Mouse (Mus musculus): ENCODE measurements around the gene Rcn3. TPM values are rescaled to one million over a fixed set of nuclear protein-coding genes. Genes with fewer than 3 reads are reported as not detected.

The Rcn3 gene
- total and polyA plus RNA-seq, 3 experiments, result 0.38 TPM; not detected in 2

DNA sequence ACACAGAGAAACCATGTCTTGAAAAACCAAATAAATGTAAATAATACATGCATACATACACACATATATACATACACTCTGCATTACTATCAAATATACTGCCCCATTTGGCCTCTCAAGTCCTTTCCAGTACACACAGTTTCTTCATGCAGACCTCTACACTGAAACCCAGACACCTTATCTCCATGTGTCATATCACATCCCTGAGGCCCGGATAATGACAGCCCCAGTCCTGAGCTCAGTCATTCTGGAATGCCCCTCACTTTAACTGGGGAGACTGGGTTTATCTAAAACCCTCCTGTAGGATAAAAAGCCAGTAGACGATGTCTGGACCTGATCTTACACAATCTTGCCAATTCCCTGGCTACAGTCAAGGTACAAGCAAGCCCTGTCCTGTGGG is 21.5 kb upstream of the Rcn3 start:
- Histone ChIP-seq H3K79me2 (replicated peaks; ENCODE audit: control insufficient read depth, extremely low read depth, insufficient read depth, poor library complexity, severe bottlenecking) (no peaks in the 10 kb centered on the region), H3K4me1 (ENCODE audit: control insufficient read depth in 1 of 2, insufficient read depth in 2 of 2) (peaks cover 0 to 10% of the 10 kb centered on the region in 2 experiments; a peak in 2 of 4 replicates), H3K9ac (ENCODE audit: insufficient read depth, low read depth) (no peak overlapping the region), H3K27me3 (replicated peaks) (no peaks in the 10 kb centered on the region), H3K36me3 (replicated peaks in 1 of 2; ENCODE audit: control insufficient read depth in 1 of 2, insufficient read depth in 1 of 2, low read length in 1 of 2) (peaks cover 0 to 10% of the 10 kb centered on the region in 2 experiments), H3K9me3 (replicated peaks; ENCODE audit: low read length) (no peaks in the 10 kb centered on the region), H3K4me3 (replicated peaks in 1 of 3; ENCODE audit: low read depth in 2 of 3, low read length in 2 of 3, poor library complexity in 1 of 3) (no peak overlapping the region), H3K4me2 (ENCODE audit: insufficient read depth, low read depth, poor library complexity, severe bottlenecking) (no peak overlapping the region), H3K27ac (ENCODE audit: insufficient read depth, low read depth) (no peak overlapping the region)
- TF ChIP-seq RCOR1 (conservative IDR thresholded peaks at IDR 0.05; ENCODE audit: low read depth, low read length) (no peak), MAFK (IDR thresholded peaks at IDR 0.05; ENCODE audit: insufficient replicate concordance, low read length) (no peak), SMC3 (IDR thresholded peaks at IDR 0.05; ENCODE audit: low read depth, low read length) (no peak), JUND (conservative IDR thresholded peaks at IDR 0.05; ENCODE audit: low read depth, low read length) (no peak), KAT2A (IDR thresholded peaks at IDR 0.05; ENCODE audit: insufficient replicate concordance, low read length) (no peak), ZC3H11A (IDR thresholded peaks at IDR 0.05; ENCODE audit: low read depth, low read length) (no peak), HCFC1 (IDR thresholded peaks at IDR 0.05; ENCODE audit: low read depth, low read length) (no peak), MAX (IDR thresholded peaks at IDR 0.05; ENCODE audit: low read length) (no peak), SIN3A (IDR thresholded peaks at IDR 0.05; ENCODE audit: low read length) (no peak), CHD2 (IDR thresholded peaks at IDR 0.05; ENCODE audit: low read length) (no peak)
- DNase-seq (ENCODE audit: extremely low read depth), result no peak
- in situ Hi-C loops (cut with MboI; ENCODE audit: low pct_ligation_motif_present, low pct_unique_long_range_greater_than_20kb, low sequenced_read_pairs), result no loop called here
- dilution Hi-C loops (cut with MboI; ENCODE audit: extremely low pct_ligation_motif_present, extremely low pct_unique_long_range_greater_than_20kb, low sequenced_read_pairs), result no loop called here

DNA sequence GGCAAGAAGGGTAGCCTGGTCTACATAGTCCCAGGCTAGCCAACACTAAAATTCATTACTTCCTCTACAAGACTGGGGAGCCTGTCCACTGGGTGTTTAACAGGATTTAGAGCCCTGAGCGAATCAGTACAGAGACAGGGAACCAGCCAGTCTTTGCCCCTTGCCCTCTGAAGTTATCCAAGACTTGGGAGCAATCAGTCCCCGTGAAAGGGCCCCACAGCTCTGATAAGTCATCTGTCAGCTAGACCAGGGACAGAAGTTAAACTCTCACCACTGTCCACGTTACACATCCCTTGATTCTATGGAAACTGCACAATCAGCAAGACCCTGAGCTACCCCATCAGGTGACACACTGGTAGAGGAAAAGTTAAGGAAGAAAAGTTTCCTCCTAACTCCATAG is 20.5 kb upstream of the Rcn3 start:
- dilution Hi-C loops (cut with MboI; ENCODE audit: extremely low pct_ligation_motif_present, extremely low pct_unique_long_range_greater_than_20kb, low sequenced_read_pairs), result no loop called here
- in situ Hi-C loops (cut with MboI; ENCODE audit: low pct_ligation_motif_present, low pct_unique_long_range_greater_than_20kb, low sequenced_read_pairs), result no loop called here

DNA sequence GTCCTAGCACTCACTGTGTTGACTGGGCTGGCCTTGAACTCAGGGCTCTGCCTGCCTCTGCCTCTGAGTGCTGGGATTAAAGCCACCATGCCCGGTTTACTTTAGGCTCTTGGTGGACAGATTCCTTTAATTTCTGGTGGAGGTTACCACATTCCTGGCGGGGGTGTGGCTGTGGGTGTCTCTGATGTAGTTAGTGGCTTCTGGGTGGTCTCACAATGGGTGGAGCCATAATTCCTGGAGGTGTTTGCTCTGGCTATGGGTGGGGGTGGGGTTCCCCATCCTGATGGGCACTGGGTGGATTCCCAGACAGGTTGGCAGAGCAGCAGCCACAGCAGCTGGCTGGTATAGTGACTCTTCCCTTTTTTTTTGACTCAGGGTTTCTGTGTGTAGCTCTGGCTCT is 19.9 kb upstream of the Rcn3 start:
- Histone ChIP-seq H3K4me3 (replicated peaks in 1 of 3; ENCODE audit: low read depth in 2 of 3, low read length in 2 of 3, poor library complexity in 1 of 3) (no peak overlapping the region), H3K27me3 (replicated peaks) (no peaks in the 10 kb centered on the region), H3K4me1 (ENCODE audit: control insufficient read depth in 1 of 2, insufficient read depth in 2 of 2) (no peaks in the 10 kb centered on the region), H3K79me2 (replicated peaks; ENCODE audit: control insufficient read depth, extremely low read depth, insufficient read depth, poor library complexity, severe bottlenecking) (no peaks in the 10 kb centered on the region), H3K9ac (ENCODE audit: insufficient read depth, low read depth) (no peak overlapping the region), H3K9me3 (replicated peaks; ENCODE audit: low read length) (no peaks in the 10 kb centered on the region), H3K36me3 (replicated peaks in 1 of 2; ENCODE audit: control insufficient read depth in 1 of 2, insufficient read depth in 1 of 2, low read length in 1 of 2) (no peaks in the 10 kb centered on the region), H3K4me2 (ENCODE audit: insufficient read depth, low read depth, poor library complexity, severe bottlenecking) (no peak overlapping the region), H3K27ac (ENCODE audit: insufficient read depth, low read depth) (no peak overlapping the region)
- TF ChIP-seq JUN (IDR thresholded peaks at IDR 0.05; ENCODE audit: insufficient read depth, low read depth, low read length) (no peak), SIN3A (IDR thresholded peaks at IDR 0.05; ENCODE audit: low read length) (no peak), NELFE (IDR thresholded peaks at IDR 0.05; ENCODE audit: low read depth, low read length) (no peak), EP300 (IDR thresholded peaks at IDR 0.05; ENCODE audit: low read length) (no peak), MYC (IDR thresholded peaks at IDR 0.05; ENCODE audit: low read depth, low read length) (no peak), ZKSCAN1 (IDR thresholded peaks at IDR 0.05; ENCODE audit: borderline replicate concordance, low read depth, low read length) (no peak), ZNF384 (IDR thresholded peaks at IDR 0.05; ENCODE audit: low read depth, low read length) (no peak), TBP (conservative IDR thresholded peaks at IDR 0.05; ENCODE audit: low read depth, low read length) (no peak), PAX5 (IDR thresholded peaks at IDR 0.05; ENCODE audit: low read length) (no peak), ELF1 (IDR thresholded peaks at IDR 0.05; ENCODE audit: low read depth, low read length) (no peak), MXI1 (IDR thresholded peaks at IDR 0.05; ENCODE audit: low read depth, low read length) (no peak), CHD2 (IDR thresholded peaks at IDR 0.05; ENCODE audit: low read length) (no peak), POLR2AphosphoS2 (IDR thresholded peaks at IDR 0.05; ENCODE audit: low read depth, low read length) (no peak), UBTF (IDR thresholded peaks at IDR 0.05; ENCODE audit: low read depth, low read length) (no peak)
- DNase-seq (ENCODE audit: extremely low read depth), result no peak
- dilution Hi-C loops (cut with MboI; ENCODE audit: extremely low pct_ligation_motif_present, extremely low pct_unique_long_range_greater_than_20kb, low sequenced_read_pairs) (no loop called here), in situ Hi-C loops (cut with MboI; ENCODE audit: low pct_ligation_motif_present, low pct_unique_long_range_greater_than_20kb, low sequenced_read_pairs) (no loop called here)

More for the DNA sequence above, 20.5 kb upstream of the Rcn3 start:
- no peak for DNase-seq (ENCODE audit: extremely low read depth)
- TF ChIP-seq CHD1 (IDR thresholded peaks at IDR 0.05; ENCODE audit: low read depth, low read length) (no peak), ELF1 (IDR thresholded peaks at IDR 0.05; ENCODE audit: low read depth, low read length) (no peak)
- Histone ChIP-seq H3K79me2 (replicated peaks; ENCODE audit: control insufficient read depth, extremely low read depth, insufficient read depth, poor library complexity, severe bottlenecking) (no peaks in the 10 kb centered on the region), H3K9ac (ENCODE audit: insufficient read depth, low read depth) (no peak overlapping the region), H3K9me3 (replicated peaks; ENCODE audit: low read length) (no peaks in the 10 kb centered on the region), H3K4me2 (ENCODE audit: insufficient read depth, low read depth, poor library complexity, severe bottlenecking) (no peak overlapping the region), H3K4me1 (ENCODE audit: control insufficient read depth in 1 of 2, insufficient read depth in 2 of 2) (peaks cover 0 to 1% of the 10 kb centered on the region in 2 experiments; a peak in 2 of 4 replicates), H3K36me3 (replicated peaks in 1 of 2; ENCODE audit: control insufficient read depth in 1 of 2, insufficient read depth in 1 of 2, low read length in 1 of 2) (peaks cover 0 to under 1% of the 10 kb centered on the region in 2 experiments), H3K4me3 (replicated peaks in 1 of 3; ENCODE audit: low read depth in 2 of 3, low read length in 2 of 3, poor library complexity in 1 of 3) (no peak overlapping the region), H3K27ac (ENCODE audit: insufficient read depth, low read depth) (no peak overlapping the region), H3K27me3 (replicated peaks) (no peaks in the 10 kb centered on the region)

Data from CH12.LX (cell line).